ENCODE assay signal across 13 mouse cellular contexts in genomic region chr13:71968286-71968685, GRCm38 (mm10). TPM values are rescaled to one million over a fixed set of nuclear protein-coding genes. Genes with fewer than 3 reads are reported as not detected.
A peak's percentile ranks its signal among the peaks of the same experiment; 100 is the strongest.
DNase-seq lines count a peak whose midpoint lies in the region; ATAC-seq and TF ChIP-seq lines count a peak whose summit lies in the region.
"Had no signal": no experiment of that assay in that cellular context is flagged by ENCODE, and none has a peak within 500 bp of the region (broad histone marks: within the 10 kb centered on the region; RNA-seq: fewer than 3 reads in every experiment).

No protein-coding gene starts in this region.

- H3K36me3 ChIP-seq in forebrain, embryonic 10.5 days (replicated peaks) = no peaks in the 10 kb centered on the region
- no peaks in the 10 kb centered on the region for H3K36me3 ChIP-seq in forebrain, embryonic 16.5 days (ENCODE audit: control insufficient read depth, insufficient read depth)
- no peaks in the 10 kb centered on the region for H3K36me3 ChIP-seq in lung, embryonic 15.5 days
- H3K36me3 ChIP-seq in midbrain, embryonic 11.5 days (ENCODE audit: control insufficient read depth, insufficient read depth, low read length) = no peaks in the 10 kb centered on the region
- H3K36me3 ChIP-seq: liver, embryonic 13.5 days had no signal

- peak; percentile 27 for DNase-seq in forebrain, embryonic 10.5 days (ENCODE audit: extremely low spot score, low spot score)
- no peak for DNase-seq in lung, adult 2 months
- peak; percentile 94 for DNase-seq in midbrain, embryonic 11.5 days (ENCODE audit: low spot score, missing footprints)
- peak; percentile 31 for DNase-seq in retina, embryonic 14.5 days (ENCODE audit: low spot score)
- no peak for DNase-seq in adrenal gland, postnatal 10 days
- DNase-seq in adrenal gland, adult 2 months = no peak
- DNase-seq: gastrocnemius, postnatal 10 days; kidney, postnatal 25 days; liver, embryonic 13.5 days had no signal

- WGBS in forebrain, embryonic 10.5 days = under 1% methylated on average over 6 of the region's 6 CpGs
- under 1% methylated on average over 6 of the region's 6 CpGs for WGBS in forebrain, embryonic 16.5 days
- 2% methylated on average over 6 of the region's 6 CpGs for WGBS in lung, embryonic 15.5 days
- 10% methylated on average over 6 of the region's 6 CpGs for WGBS in lung, adult 2 months
- WGBS in midbrain, embryonic 11.5 days = 0% methylated on average over 6 of the region's 6 CpGs

- H3K9ac ChIP-seq in forebrain, embryonic 16.5 days (replicated peaks; ENCODE audit: low read depth, low read length) = no peak overlapping the region
- no peak overlapping the region for H3K9ac ChIP-seq in lung, embryonic 15.5 days
- H3K9ac ChIP-seq in midbrain, embryonic 11.5 days (ENCODE audit: low read length) = no peak overlapping the region
- H3K9ac ChIP-seq: liver, embryonic 13.5 days had no signal

- H3K9me3 ChIP-seq in forebrain, embryonic 10.5 days = no peaks in the 10 kb centered on the region
- H3K9me3 ChIP-seq in forebrain, embryonic 16.5 days (ENCODE audit: control insufficient read depth, low read length) = no peaks in the 10 kb centered on the region
- H3K9me3 ChIP-seq in lung, embryonic 15.5 days = no peaks in the 10 kb centered on the region
- no peaks in the 10 kb centered on the region for H3K9me3 ChIP-seq in midbrain, embryonic 11.5 days (ENCODE audit: control insufficient read depth, low read length)
- H3K9me3 ChIP-seq: liver, embryonic 13.5 days had no signal

- H3K4me1 ChIP-seq in forebrain, embryonic 10.5 days = peaks cover 29% of the 10 kb centered on the region
- H3K4me1 ChIP-seq in forebrain, embryonic 16.5 days (replicated peaks; ENCODE audit: control insufficient read depth, insufficient read depth, low read length) = peaks cover 7% of the 10 kb centered on the region
- H3K4me1 ChIP-seq in lung, embryonic 15.5 days = 0 out of 2 replicates have a peak, but pooled peaks cover 14% of the 10 kb centered on the region
- no peaks in the 10 kb centered on the region for H3K4me1 ChIP-seq in lung, adult 2 months (ENCODE audit: control insufficient read depth, insufficient read depth, low read length)
- peaks cover 21% of the 10 kb centered on the region for H3K4me1 ChIP-seq in midbrain, embryonic 11.5 days (ENCODE audit: control insufficient read depth, insufficient read depth, low read length)
- H3K4me1 ChIP-seq: liver, embryonic 13.5 days had no signal

- no peak for TF ChIP-seq POLR2A in lung, adult 2 months (IDR thresholded peaks at IDR 0.05; ENCODE audit: borderline replicate concordance, extremely low read depth, low read depth, low read length)

- no peak for ATAC-seq in forebrain, embryonic 16.5 days
- ATAC-seq in lung, embryonic 15.5 days (ENCODE audit: borderline replicate concordance, extremely low read depth, low FRiP score, low TSS enrichment) = no peak
- no peak for ATAC-seq in midbrain, embryonic 11.5 days (ENCODE audit: low FRiP score)
- ATAC-seq: intestine, embryonic 16.5 days had no signal

- TF ChIP-seq CTCF in lung, adult 2 months (IDR thresholded peaks at IDR 0.05; ENCODE audit: insufficient read depth, low read length) = no peak

- no peak overlapping the region for H3K4me3 ChIP-seq in forebrain, embryonic 10.5 days
- H3K4me3 ChIP-seq in forebrain, embryonic 16.5 days (replicated peaks; ENCODE audit: low read length) = no peak overlapping the region
- no peak overlapping the region for H3K4me3 ChIP-seq in lung, embryonic 15.5 days
- H3K4me3 ChIP-seq in lung, adult 2 months (replicated peaks; ENCODE audit: extremely low read depth, low read depth, low read length) = no peak overlapping the region
- H3K4me3 ChIP-seq in midbrain, embryonic 11.5 days (ENCODE audit: low read depth, low read length) = peak overlapping the region; percentile 5; the same call in 1 of the 2 replicates
- H3K4me3 ChIP-seq: liver, embryonic 13.5 days had no signal

- H3K4me2 ChIP-seq in forebrain, embryonic 16.5 days (ENCODE audit: low read length) = no peak overlapping the region
- peak overlapping the region; percentile 33; the same call in 1 of the 2 replicates for H3K4me2 ChIP-seq in lung, embryonic 15.5 days
- peak overlapping the region; percentile 34 for H3K4me2 ChIP-seq in midbrain, embryonic 11.5 days
- H3K4me2 ChIP-seq: liver, embryonic 13.5 days had no signal

- H3K27ac ChIP-seq in forebrain, embryonic 10.5 days = no peak overlapping the region
- no peak overlapping the region for H3K27ac ChIP-seq in forebrain, embryonic 16.5 days (ENCODE audit: low read length)
- no peak overlapping the region for H3K27ac ChIP-seq in lung, embryonic 15.5 days
- no peak overlapping the region for H3K27ac ChIP-seq in midbrain, embryonic 11.5 days (ENCODE audit: low read depth, low read length)
- H3K27ac ChIP-seq: liver, embryonic 13.5 days had no signal

- peaks cover 100% of the 10 kb centered on the region for H3K27me3 ChIP-seq in forebrain, embryonic 10.5 days (ENCODE audit: poor library complexity, severe bottlenecking)
- peaks cover 74% of the 10 kb centered on the region for H3K27me3 ChIP-seq in forebrain, embryonic 16.5 days (replicated peaks; ENCODE audit: control insufficient read depth, insufficient read depth, low read length)
- H3K27me3 ChIP-seq in lung, embryonic 15.5 days = peaks cover 65% of the 10 kb centered on the region
- peaks cover 51% of the 10 kb centered on the region for H3K27me3 ChIP-seq in midbrain, embryonic 11.5 days (ENCODE audit: control insufficient read depth, insufficient read depth, low read length)

RNA-seq across cellular contexts. Expression of gene Irx1, which starts 4.8 kb away (rescaled TPM):
- polyA plus RNA-seq in forebrain, embryonic 10.5 days (2016; fragmentation: Nextera tagmentation; extraction: Ambion mirVana) = 0.31 and 0.40 TPM in 2 replicates
- polyA plus RNA-seq in forebrain, embryonic 16.5 days (2015; fragmentation: Nextera tagmentation; extraction: Ambion mirVana) = 0.37 and 0.68 TPM in 2 replicates
- 10.5 and 10.9 TPM in 2 replicates for polyA plus RNA-seq in lung, embryonic 15.5 days (2015; fragmentation: Nextera tagmentation; extraction: Ambion mirVana)
- polyA plus RNA-seq in lung, adult 2 months (2012; rRNA removed) = 122 and 300 TPM in 2 replicates
- polyA plus RNA-seq in midbrain, embryonic 11.5 days (2014; fragmentation: Nextera tagmentation; extraction: Ambion mirVana) = 6.5 and 6.7 TPM in 2 replicates
- under 1 TPM in 1 of 2 experiments, not detected in 1; 0.18 TPM for total RNA-seq in adrenal gland, postnatal 10 days (2021)
- not detected for total RNA-seq in adrenal gland, adult 2 months (2021)
- 0.25 TPM in 1 of 2 replicates, not detected in the other for polyA plus RNA-seq in adrenal gland, adult 2 months (2012; rRNA removed)
- total RNA-seq: megakaryocyte-erythroid progenitor cell, adult 5-6 weeks had no signal
- polyA plus RNA-seq: intestine, embryonic 16.5 days; liver, embryonic 13.5 days had no signal

Comparison
In these comparisons a context has a peak if more than half of its experiments do, and no peak if none do; other contexts are left out.
1. RNA of gene Irx1, which starts 4.8 kb away (polyA plus RNA-seq): 122 to 300 TPM in lung, adult 2 months; 10.5 to 10.9 TPM in lung, embryonic 15.5 days, 6.5 to 6.7 TPM in midbrain, embryonic 11.5 days, 0.37 to 0.68 TPM in forebrain, embryonic 16.5 days, 0.31 to 0.40 TPM in forebrain, embryonic 10.5 days and 0.25 TPM in adrenal gland, adult 2 months; every median in the first group is over 10 times any median in the second.
2. DNase-seq: peak in forebrain, embryonic 10.5 days (single experiment), midbrain, embryonic 11.5 days (single experiment) and retina, embryonic 14.5 days (single experiment); none in lung, adult 2 months (single experiment), adrenal gland, postnatal 10 days (single experiment) and adrenal gland, adult 2 months (single experiment).